Mouse (Mus musculus): ENCODE data around the gene Poc5.

Gene Poc5

GRCm38 (mm10) chr13:96388042-96388888 lies at the start of gene Poc5:
Gene Poc5, plus strand, starts transcription at chr13:96388294.
- DNase-seq (ENCODE audit: low spot score in 2 of 2), result peak; percentile 98

- no peak for DNase-seq (ENCODE audit: low spot score in 2 of 2)
Observed at GRCm38 (mm10) chr13:96341461-96341860, 46.6 kb upstream of the Poc5 start.

GRCm38 (mm10) chr13:96344778-96345177 lies 43.3 kb upstream of the Poc5 start:
- no peak for DNase-seq (ENCODE audit: low spot score in 2 of 2)

- DNase-seq (ENCODE audit: low spot score in 2 of 2), result no peak
Observed at GRCm38 (mm10) chr13:96346581-96346980, 41.5 kb upstream of the Poc5 start.

- DNase-seq (ENCODE audit: low spot score in 2 of 2), result no peak
Observed at GRCm38 (mm10) chr13:96350207-96350606, 37.9 kb upstream of the Poc5 start.

- DNase-seq (ENCODE audit: low spot score in 2 of 2), result no peak
Observed at GRCm38 (mm10) chr13:96351264-96351663, 36.8 kb upstream of the Poc5 start.

GRCm38 (mm10) chr13:96375519-96375918 lies 12.6 kb upstream of the Poc5 start:
- DNase-seq (ENCODE audit: low spot score in 2 of 2), result no peak

GRCm38 (mm10) chr13:96376871-96377270 lies 11.2 kb upstream of the Poc5 start:
- DNase-seq (ENCODE audit: low spot score in 2 of 2), result no peak

- DNase-seq (ENCODE audit: low spot score in 2 of 2), result no peak
Observed at GRCm38 (mm10) chr13:96377883-96378282, 10.2 kb upstream of the Poc5 start.

- DNase-seq (ENCODE audit: low spot score in 2 of 2), result no peak
Observed at GRCm38 (mm10) chr13:96389301-96389700, 1.2 kb downstream of the Poc5 start.

- DNase-seq (ENCODE audit: low spot score in 2 of 2), result no peak
Observed at GRCm38 (mm10) chr13:96401251-96401650, 13.2 kb downstream of the Poc5 start.

GRCm38 (mm10) chr13:96405518-96405917 lies 17.4 kb downstream of the Poc5 start:
- DNase-seq (ENCODE audit: low spot score in 2 of 2), result no peak

GRCm38 (mm10) chr13:96407040-96407439 lies 18.9 kb downstream of the Poc5 start:
- DNase-seq (ENCODE audit: low spot score in 2 of 2), result no peak

- DNase-seq (ENCODE audit: low spot score in 2 of 2), result no peak
Observed at GRCm38 (mm10) chr13:96408786-96409185, 20.7 kb downstream of the Poc5 start.

GRCm38 (mm10) chr13:96414384-96414783 lies 26.3 kb downstream of the Poc5 start:
- no peak for DNase-seq (ENCODE audit: low spot score in 2 of 2)

- no peak for DNase-seq (ENCODE audit: low spot score in 2 of 2)
Observed at GRCm38 (mm10) chr13:96416380-96416779, 28.3 kb downstream of the Poc5 start.

- DNase-seq (ENCODE audit: low spot score in 2 of 2), result no peak
Observed at GRCm38 (mm10) chr13:96417261-96417813, 29.2 kb downstream of the Poc5 start.

GRCm38 (mm10) chr13:96418487-96418886 lies 30.4 kb downstream of the Poc5 start:
- DNase-seq (ENCODE audit: low spot score in 2 of 2), result no peak

- DNase-seq (ENCODE audit: low spot score in 2 of 2), result no peak
Observed at GRCm38 (mm10) chr13:96421230-96421629, 33.1 kb downstream of the Poc5 start.

- no peak for DNase-seq (ENCODE audit: low spot score in 2 of 2)
Observed at GRCm38 (mm10) chr13:96424496-96425274, 36.6 kb downstream of the Poc5 start.

GRCm38 (mm10) chr13:96426044-96426443 lies 38.0 kb downstream of the Poc5 start:
- DNase-seq (ENCODE audit: low spot score in 2 of 2), result no peak

- DNase-seq (ENCODE audit: low spot score in 2 of 2), result no peak
Observed at GRCm38 (mm10) chr13:96428531-96428930, 40.4 kb downstream of the Poc5 start.
